Mouse (Mus musculus) heart, adult 11 months (tissue): Measurements from ENCODE around the gene Stat2.

Source experiments
- DNase-seq: peaks from one replicate; pipeline ENCODE4 v3.0.0; 2022

The Stat2 gene

DNA sequence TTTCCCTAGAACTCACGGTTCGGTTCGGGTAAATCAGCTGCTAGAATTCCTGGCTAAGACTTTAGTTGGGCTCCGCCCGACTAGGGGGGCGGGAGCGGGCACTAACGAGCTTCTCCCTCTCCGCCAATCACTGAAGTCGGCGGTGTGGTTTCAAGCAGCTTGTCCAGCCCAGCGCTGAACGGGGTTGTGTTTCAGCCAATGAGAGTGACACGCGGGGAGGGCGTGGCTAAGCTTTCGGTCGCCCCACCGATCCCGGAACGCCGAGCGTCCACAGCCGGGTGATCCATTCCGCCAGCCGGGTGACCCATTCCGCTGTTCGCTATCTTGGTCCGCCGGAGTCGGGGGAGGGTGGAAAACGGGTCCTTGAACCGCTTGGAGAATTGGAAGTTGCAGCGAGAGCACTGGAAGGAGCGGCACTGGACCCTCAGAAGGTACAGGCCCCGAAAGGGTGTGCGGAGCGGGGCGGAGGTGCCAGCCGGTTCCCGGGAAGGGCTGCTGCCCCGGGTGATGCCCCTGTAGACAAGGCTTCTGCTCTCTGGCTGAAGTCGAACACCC is at the start of gene Stat2:
Gene Stat2 (plus strand): TSS at position 273 of the 555 bp plus-strand sequence.
- DNase-seq: peak; percentile 100

DNA sequence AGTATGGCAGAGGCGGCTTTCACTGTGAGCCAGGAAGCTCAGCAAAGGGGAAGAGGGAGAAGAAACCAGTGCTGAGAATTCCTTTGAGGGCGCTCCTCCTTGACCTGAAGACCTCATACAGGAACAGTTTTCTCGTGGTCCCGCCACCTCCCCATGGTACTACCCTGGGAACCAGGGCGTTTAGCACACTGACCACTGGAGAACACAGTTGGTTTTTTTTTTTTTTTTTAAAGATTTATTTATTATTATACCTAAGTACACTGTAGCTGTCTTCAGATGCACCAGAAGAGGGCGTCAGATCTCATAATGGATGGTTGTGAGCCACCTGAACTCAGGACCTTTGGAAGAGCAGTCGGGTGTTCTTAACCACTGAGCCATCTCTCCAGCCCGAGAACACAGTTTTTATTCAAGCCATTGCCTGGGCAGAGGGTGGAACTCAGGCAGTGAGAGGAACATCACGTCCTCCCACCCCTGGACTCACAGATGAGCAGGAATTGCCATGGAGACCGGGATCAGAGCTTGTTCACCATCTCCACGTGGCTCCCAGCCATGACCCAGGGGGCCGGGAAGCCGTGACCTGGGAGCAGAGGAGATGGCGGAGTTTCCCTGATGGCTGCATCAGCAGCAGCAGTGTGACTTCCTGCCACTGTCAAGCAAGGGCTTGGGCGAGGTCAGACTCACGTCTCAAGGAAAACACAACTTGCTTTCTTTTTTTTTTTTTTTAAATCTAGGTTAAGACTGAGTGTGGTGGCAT is 48.6 kb upstream of the Stat2 start:
- DNase-seq: peak; percentile 92

DNA sequence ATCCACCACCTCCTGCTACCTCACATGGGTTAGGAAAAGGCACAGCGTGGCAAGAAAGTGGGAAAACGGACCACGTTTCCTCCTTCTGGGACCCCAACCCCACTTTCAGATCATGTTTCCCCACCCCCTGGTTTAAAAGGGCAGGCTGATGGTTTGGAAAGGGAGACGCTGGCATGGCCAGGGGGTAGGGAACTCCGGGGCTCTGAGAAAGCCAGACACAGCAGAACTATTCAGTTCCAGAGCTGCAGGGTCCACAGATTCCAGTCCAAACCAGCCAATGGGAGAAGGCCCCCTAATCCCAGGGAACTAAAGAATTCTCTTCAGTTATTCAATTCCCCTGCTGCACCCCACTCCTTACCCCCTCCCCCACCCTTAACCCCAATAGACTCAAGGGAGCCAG is 45.3 kb upstream of the Stat2 start:
- DNase-seq: peak; percentile 81

DNA sequence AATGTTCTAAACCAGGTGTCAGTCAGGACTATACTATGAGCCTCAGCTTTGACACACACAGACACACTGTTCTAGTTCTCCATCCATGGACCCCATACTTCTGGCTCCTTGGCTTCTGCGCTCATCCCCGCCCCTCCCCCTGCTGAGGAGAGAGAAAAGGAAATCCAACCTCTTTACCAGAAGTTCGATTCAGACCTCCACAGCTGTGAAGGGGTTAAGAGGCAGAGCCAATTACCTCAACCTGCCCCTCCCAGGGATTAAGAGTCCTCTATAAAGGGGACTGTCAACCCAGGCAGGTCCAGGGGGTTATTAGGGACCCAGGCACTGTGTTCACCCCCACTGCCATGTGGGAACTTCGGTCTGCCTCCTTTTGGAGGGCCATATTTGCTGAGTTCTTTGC is 44.8 kb upstream of the Stat2 start, which contains the start of gene Mip:
Gene Mip (plus strand): TSS at position 301 of the 400 bp plus-strand sequence.
- no peak for DNase-seq

DNA sequence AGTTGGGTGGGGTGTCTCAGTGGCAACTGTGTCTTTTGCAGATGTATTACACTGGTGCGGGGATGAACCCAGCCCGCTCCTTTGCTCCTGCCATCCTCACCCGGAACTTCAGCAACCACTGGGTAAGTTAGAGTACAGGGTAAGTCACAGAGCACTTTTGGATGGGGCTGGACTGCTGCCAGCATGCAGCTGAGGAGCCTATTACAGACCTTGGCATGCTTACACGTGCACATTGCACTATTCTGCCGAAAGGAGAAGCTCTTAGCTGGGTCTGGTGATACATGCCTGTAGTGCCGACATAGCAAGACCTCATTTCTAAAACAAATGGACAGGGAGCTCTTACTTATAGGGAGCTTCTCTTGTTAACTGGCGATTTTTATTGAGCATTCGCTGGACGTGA is 42.8 kb upstream of the Stat2 start:
- DNase-seq: no peak

DNA sequence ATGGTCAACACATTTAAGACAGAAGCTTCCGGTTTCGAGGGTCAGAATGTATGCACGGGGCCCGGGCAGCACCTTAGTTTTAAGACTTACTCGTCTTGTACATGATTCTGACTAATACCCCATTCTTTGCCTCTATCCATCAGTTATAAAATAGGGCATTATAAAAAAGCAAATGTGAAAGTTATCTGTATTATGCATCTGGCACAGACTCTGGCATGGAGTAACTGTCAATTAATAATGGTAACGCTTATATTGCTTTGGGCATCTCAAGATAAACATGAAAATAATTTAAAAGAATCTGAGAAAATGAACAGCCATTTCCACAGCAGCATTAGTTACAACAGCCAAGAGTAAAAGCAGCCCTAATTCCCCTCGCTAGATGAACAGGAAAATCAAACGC is 42.4 kb upstream of the Stat2 start:
- DNase-seq: no peak

DNA sequence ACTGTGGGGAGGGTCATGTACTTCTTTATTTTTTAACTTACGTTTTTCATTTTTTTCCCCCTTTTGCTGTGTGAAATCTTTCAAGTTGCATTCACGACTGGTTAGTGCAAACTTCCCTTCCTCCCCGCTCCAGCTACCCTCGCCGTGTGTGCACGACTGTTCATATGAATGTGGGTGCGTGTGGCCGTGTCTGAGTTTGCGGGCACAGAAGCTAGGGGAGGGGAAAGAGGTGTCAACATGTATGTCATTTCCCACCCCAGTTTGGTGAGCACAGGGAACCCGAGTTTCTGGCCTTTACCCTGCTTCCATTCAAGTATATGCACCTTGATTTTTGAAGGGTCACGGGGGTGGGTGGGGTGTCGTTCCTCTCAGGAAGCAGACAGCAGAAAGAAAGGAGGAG is 39.8 kb upstream of the Stat2 start:
- peak; percentile 86 for DNase-seq

DNA sequence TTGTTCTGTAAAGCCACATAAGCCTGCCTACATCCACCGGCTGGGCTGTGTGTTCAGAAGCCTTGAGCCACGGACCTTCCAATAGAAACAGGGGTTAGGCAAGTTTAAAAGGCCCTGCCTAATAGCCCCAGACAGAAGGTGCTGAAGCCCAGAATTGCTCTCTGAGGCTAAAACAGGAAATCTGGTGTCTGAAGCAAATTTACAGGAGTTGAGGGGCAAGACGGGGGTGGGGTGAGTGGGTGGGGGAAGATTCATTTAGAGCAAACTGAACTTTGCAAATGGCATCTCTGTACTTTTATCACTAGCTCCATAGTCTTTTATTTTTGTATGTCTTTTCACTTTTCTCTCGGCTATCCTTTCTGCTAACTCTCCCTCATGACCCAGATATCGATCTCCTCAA is 39.2 kb upstream of the Stat2 start:
- peak; percentile 86 for DNase-seq

DNA sequence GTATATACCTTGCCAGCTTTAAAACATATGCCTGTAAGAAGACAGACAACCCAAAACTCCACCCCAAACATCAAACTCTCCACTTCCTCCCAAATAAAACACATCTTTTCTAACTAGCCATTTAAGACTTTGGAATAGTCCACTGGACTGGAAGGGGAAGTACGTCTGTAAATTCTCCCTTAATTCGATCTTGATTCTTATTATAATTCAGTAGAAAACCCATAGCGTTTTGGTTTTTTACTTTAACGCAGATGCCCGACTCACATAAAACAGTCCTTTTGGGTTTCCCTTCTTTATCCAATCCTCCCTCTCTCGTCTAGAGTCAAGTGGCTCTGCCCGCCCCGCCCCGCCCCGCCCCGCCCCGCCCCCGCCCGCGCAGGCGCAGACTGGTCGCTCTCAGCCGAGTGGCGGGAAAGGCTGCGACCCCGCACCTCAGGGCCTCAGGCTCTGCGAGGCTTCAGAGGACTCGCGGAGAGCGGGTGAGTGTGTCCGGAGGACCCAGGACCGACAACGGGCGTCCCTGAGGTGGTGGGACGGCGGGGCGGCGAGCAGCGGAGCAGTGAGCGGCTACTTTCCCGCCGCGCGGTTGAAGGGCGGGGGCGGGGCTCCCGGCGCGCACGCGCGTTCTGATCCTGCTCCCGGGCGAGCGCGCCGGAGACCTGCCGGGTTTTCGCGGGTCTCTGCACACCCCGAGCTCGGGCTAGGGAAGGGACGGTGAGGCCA is 38.5 kb upstream of the Stat2 start, which contains the start of gene Timeless:
Gene Timeless (plus strand): TSS at position 369 of the 723 bp plus-strand sequence.
- peak; percentile 99 for DNase-seq

DNA sequence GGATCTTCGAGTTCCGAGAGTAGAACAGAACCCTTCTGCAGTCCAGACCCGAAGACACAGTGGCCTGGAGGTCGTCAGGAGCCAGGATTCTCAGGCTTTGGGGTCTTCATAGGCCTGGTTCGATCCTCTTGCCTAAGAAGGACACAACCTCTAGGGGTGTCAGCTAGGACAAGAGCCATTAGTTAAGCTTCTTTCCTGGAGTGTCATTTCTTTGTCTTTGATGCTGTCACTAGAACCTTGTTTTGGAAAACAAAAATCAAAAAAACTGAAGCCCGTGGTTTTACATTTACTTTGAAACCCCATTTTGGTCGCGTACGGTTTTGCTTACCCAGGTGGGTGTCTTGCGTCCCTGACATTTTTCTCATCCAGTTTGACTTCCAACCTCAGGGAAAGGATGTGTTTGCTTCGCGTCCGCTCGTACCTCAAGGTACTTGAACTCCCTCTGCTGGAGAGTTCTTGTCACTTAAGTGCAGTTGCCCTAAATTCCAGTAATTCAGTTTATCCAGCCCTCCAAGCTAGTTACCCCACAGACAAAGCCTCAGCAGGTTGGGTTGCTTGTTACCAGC is 37.9 kb upstream of the Stat2 start:
- DNase-seq: peak; percentile 94

DNA sequence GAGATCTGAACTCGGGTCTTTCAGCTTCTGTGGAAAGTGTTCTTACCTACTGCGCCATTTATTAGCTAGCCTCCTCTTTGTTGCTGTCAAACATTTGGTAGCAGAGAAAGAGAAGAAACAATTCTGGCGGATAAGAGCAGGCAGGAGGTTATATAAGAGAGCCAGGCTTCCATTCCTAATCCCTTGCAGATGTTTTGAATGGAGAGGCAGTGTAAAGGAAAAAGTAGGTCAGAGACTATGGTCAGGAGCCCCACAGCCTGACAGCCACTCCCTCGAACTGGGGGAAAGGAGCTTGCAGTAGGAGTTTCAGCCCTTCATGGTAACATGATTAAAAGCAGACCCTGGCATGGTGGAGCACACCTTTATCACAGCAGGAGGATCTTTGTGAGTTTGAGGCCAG is 34.0 kb upstream of the Stat2 start:
- DNase-seq: no peak

DNA sequence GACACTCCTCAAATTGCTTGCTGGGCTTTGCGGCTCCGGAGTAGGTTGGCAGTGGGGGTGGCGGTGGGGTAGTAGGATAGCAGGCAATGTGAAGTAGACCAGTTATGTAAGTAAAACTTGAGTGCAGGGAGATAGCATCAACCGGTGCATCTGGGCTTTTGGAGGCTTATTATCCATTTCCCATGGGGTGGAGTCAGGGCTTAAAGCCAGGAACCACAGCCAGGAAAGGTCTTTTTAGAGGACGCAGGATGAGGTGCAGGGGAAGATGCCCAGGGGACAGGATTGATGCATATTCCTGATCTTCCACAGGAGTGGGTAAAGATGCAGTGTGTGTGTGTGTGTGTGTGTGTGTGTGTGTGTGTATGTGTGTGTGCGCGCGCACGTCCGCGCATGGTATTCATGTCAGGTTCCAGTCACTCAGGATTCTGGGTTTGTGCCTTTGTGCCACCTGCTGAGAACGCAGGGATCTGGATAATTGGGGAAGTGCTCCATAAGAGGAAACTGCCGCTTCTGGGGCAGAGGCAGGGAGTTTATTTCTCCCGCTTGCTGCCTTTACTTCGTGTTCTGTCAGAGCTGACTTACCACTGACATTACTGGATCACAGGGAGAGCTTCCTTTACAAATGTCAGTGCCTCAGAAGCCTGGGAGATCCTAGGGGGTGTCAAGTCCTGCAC is 32.4 kb upstream of the Stat2 start:
- peak; percentile 98 for DNase-seq

DNA sequence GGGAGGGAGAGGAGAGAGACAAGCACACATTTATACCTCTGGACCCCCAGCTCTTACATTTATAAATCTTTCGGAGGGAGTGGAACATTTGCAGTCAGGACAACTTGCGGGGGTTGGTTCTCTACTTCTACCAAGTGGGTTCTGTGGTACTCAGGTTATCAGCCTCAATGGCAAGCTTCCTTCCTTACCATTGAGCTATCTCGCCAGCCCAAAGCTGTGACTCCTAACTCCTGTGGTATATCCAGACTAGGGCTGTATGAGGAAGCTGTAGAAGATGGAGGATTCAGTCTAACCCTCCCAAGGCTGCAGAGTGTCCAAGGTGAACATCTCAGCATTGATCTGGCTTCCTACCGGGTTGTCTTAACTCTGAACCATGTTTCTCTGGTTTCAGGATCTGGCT is 31.2 kb upstream of the Stat2 start:
- no peak for DNase-seq

DNA sequence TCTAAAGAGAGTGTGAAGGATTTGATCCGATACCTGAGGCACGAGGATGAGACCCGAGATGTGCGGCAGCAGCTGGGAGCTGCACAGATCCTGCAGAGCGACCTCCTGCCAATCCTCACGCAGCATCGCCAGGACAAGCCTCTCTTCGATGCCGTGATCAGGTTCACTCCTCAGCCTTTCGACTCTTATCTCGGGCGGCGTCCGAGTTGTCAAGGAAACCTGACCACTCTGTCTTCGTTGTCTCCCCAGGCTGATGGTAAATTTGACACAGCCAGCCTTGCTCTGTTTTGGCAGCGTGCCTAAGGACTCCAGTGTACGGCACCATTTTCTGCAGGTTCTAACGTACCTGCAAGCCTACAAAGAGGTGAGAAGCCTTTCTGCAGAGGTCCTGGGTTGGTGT is 30.2 kb upstream of the Stat2 start:
- DNase-seq: no peak

DNA sequence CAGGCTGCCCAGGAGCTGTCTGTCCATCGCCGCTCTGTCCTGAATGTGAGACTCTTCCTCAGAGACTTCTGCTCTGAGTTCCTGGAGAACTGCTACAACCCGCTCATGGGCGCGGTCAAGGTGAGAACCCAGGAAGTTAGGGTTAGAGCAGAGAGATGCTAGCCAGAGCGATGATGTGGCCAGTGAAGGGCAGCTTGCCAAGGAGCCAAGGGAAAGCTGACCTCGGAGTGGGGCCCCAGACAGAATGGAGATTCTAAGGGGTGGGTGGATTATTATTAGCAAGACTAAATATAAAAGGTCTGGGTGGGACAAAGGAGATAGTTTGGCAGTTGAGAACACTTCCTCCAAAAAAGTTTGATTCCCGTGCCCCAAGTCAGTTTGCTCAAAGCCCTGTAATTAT is 27.1 kb upstream of the Stat2 start:
- peak; percentile 94 for DNase-seq

DNA sequence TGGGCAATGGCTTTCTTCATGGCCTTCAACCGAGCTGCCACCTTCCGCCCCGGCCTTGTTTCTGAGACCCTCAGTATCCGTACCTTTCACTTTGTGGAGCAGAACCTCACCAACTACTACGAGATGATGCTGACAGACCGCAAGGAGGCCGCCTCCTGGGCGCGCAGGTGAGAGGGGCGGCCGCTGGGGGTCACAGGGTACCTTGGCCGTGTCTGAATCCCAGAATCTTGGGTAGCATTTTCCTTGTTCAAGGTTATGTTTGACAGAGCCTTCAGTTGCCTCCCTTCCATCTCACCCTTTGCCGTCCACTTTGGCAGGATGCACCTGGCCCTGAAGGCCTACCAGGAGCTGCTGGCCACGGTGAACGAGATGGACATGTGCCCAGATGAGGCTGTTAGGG is 26.2 kb upstream of the Stat2 start:
- DNase-seq: peak; percentile 91

DNA sequence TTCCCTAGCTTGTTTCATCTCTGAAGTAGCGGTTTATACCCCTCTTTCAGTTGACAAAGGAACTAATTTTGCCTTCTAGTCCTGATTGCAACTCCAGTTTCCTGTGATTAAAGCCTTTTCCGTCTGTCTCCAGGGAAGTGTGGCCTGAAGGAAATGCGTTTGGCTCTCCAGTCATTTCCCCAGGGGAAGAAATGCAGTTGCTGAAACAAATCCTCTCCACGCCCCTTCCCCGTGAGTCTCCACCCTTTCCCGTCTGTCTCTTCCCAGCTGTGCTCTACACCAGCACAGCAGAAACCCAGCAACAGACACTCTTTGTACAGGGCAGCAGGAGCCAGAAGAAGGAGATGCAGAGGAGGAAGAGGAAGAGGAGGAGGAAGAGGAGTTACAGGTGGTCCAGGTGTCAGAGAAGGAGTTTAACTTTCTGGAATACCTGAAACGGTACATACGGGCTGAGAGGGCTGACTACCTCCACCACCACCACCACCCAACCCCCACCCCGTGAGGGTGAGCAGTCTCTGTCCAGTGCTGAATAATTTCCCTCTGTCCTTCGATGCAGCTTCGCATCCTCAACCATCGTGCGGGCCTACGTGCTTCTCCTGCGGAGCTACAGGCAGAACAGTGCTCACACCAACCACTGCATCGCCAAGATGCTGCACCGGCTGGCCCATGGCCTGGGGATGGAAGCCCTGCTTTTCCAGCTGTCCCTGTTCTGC is 23.2 kb upstream of the Stat2 start:
- DNase-seq: peak; percentile 99

DNA sequence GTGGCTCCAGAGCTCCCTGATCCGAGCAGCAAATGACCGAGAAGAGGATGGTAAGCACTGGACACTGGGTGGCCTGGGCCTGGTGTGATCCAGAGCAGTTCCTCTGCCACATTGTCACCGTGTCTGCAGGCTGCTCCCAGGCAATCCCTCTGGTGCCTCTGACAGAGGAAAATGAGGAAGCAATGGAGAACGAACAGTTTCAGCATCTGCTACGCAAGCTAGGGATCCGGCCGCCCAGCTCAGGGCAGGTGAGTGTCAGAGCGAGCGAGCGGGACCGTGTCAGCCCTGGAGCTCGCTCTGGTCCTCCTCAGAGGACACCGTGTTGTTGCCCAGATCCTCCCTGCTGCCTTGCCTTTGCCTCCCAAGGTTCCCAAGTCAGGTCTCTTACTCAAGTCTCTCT is 19.8 kb upstream of the Stat2 start:
- peak; percentile 91 for DNase-seq

DNA sequence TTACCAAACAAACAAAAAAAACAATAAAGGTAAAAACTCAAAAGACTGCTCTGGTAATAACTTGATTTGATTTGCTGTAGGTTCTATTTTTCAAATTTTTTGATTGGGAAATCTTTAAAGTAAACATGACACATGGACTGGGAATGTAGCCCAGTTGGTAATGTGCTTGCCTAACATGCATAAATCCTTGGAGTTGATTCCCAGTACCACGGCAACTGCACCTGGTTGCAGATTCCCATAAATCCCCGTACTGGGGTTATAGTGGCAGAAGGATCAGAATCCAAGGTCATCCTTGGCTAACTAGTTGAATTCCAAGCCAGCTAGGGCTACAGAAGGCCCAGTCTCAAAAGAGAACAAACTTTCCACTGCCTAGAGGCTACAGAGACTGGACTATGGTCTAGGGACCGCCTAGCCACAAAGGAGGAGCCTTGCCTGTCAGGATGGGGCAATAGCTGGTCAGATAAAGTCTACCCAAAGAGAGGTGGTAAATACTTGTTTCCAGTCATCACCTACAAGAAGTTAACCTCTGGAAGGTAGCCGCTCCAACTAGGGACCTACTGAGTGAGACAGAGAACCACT is 16.6 kb upstream of the Stat2 start, which contains the start of gene Apon:
Gene Apon (plus strand): TSS at position 420 of the 579 bp plus-strand sequence.
- DNase-seq: no peak

DNA sequence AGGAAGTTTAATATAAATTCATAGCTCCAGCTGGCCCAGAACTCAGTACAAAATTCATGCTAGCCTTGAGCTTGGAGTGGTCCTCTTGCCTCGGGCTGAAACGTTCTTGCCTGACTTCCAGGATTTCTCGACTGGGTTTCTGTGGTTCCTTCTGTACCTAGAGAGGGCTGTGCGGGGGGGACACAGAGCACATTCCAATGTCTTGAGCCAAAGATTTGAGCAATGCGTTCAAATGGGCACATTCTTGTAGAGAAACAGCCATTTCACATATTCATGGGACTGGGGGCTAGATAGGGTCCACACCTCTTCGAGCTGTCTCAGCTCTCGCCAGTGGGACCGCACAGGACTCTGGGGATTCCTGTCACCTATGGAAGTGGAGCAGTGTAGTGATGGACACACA is 14.4 kb upstream of the Stat2 start:
- DNase-seq: no peak

DNA sequence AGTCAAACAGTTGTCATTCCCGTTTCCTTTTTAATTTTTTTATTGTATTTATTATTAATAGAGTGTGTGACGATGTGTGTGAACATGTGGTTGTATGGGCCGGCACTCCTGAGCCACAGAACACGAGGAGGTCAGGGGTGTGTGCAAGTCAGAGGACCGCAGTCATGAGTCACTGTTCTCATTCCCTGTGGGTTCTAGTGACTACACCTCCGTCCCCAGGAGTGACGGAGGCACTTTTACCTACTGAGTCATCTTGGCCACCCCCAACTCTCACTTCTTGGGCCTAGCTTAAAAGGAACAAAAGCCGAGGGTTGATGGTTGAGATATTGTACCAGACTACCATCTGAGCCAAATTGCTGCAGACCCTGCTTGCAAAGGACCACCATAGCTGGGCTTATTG is 14.0 kb upstream of the Stat2 start:
- no peak for DNase-seq

DNA sequence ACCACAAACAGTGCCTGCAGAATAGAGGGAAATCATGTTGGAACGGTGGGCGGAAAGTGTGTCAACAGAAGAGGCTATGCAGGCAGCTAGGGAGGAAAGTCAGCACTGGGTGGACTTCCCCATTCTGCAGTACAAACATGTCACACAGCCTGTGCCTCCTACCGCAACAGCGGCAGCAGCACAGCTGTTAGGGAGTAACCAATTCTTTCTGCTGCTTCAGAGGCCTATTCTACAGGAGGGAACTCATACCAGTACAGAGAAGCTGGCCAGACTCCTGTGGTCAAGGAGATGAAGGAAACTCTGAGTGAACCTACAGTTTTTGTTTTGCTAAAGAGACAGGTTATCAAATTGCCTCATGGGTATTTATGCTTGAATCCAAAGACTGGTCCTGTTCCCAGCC is 11.4 kb upstream of the Stat2 start:
- peak; percentile 94 for DNase-seq
